Mouse (Mus musculus) ES-Bruce4 (cell line): ENCODE results near the gene Gm21304.
"Not testable (repeated sequence)": the region's sequence is repeated elsewhere in the genome, so short reads cannot be mapped to it uniquely, and the experiment has no call there.

Source experiments
- CTCF ChIP-seq: IDR thresholded peaks from one replicate; pipeline ENCODE4 v1.8.1; 2011; ENCODE audit warnings: low read depth, low read length
- EP300 ChIP-seq: IDR thresholded peaks from 2 replicates; pipeline ENCODE4 v1.6.1; 2011; ENCODE audit warnings: low read depth, low read length; ENCODE audit not compliant: insufficient read depth
- POLR2A ChIP-seq: IDR thresholded peaks from one replicate; pipeline ENCODE4 v1.8.1; 2011; ENCODE audit warnings: low read length; ENCODE audit not compliant: insufficient read depth

- not testable (repeated sequence) for TF ChIP-seq POLR2A, CTCF, EP300
Observed at GRCm38 (mm10) chr10:104142687-104143086, 25.6 kb upstream of the Gm21304 start, which contains the start of gene Gm21293.
